In the genomic region with DNA sequence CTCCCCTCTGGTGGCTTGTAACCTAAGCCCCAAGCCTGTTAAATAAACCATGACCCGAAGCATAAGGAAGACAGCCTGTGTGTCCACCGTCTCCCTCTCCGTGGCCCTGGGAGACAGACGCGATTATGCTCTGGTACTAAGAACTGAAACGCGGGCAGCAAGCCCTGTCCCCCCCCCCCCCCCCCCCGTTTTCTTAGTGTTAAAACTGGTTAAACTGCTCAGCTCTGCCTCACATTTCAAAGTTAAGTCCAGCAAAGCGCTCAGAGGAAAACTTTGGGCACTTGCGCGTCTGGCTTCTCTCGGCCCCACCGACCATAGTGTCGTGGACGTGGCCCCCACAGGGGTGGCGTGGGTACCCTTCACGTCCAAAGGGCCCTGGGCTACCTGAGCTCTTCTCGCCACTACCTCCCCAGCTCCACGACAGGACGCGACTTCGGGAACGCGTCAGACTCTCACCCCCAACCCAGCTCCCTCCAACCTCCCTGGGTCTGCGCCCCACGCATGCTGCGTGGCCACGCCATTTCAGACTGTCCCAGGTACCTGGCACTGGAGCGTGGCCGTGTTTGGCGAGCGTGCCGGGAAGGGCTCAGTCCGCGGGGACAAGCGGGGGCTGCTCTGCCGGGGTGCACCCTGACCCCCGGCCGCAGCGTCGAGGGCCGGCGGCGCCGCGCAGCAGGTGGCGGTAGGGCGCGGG, we compare ENCODE assay signal across 8 mouse cellular contexts. TPM values are rescaled to one million over a fixed set of nuclear protein-coding genes. Genes with fewer than 3 reads are reported as not detected.
DNase-seq lines count a peak whose midpoint lies in the region; ATAC-seq lines count a peak whose summit lies in the region.

No protein-coding gene starts in this region.

- H3K27me3 ChIP-seq in lung, embryonic 16.5 days (ENCODE audit: control insufficient read depth, insufficient read depth, low read depth, low read length): peaks cover 3% of the 10 kb centered on the region; the same call in 1 of the 2 replicates
- peaks cover 10% of the 10 kb centered on the region for H3K27me3 ChIP-seq in hindbrain, embryonic 11.5 days (ENCODE audit: control insufficient read depth, insufficient read depth, low read length)
- H3K27me3 ChIP-seq in midbrain, embryonic 11.5 days (ENCODE audit: control insufficient read depth, insufficient read depth, low read length): peaks cover 21% of the 10 kb centered on the region

- 2% methylated on average over 47 of the region's 49 CpGs for WGBS in lung, embryonic 16.5 days
- 5% methylated on average over 35 of the region's 49 CpGs for WGBS in hindbrain, embryonic 11.5 days
- 4% methylated on average over 49 of the region's 49 CpGs for WGBS in midbrain, embryonic 11.5 days

- peak; percentile 24 for DNase-seq in adrenal gland, adult 2 months
- DNase-seq in adrenal gland, postnatal 4 days (ENCODE audit: low spot score in 2 of 2): no peak
- DNase-seq in lung, postnatal 10 days: no peak
- DNase-seq in hindbrain, embryonic 11.5 days (ENCODE audit: low spot score): peak; percentile 46
- DNase-seq in midbrain, embryonic 11.5 days (ENCODE audit: low spot score, missing footprints): peak; percentile 90
- no peak for DNase-seq in right cerebral cortex, postnatal 14 days

- H3K27ac ChIP-seq in lung, embryonic 16.5 days (ENCODE audit: low read length): peak overlapping the region; percentile 82
- no peak overlapping the region for H3K27ac ChIP-seq in hindbrain, embryonic 11.5 days (ENCODE audit: low read depth, low read length)
- H3K27ac ChIP-seq in midbrain, embryonic 11.5 days (ENCODE audit: low read depth, low read length): no peak overlapping the region

- no peaks in the 10 kb centered on the region; the same call in 1 of the 2 replicates for H3K4me1 ChIP-seq in lung, embryonic 16.5 days (replicated peaks; ENCODE audit: control insufficient read depth, insufficient read depth, low read length)
- peaks cover 2% of the 10 kb centered on the region; the same call in 1 of the 2 replicates for H3K4me1 ChIP-seq in hindbrain, embryonic 11.5 days (replicated peaks; ENCODE audit: control insufficient read depth, insufficient read depth, low read length)
- peaks cover 6% of the 10 kb centered on the region; the same call in 1 of the 2 replicates for H3K4me1 ChIP-seq in midbrain, embryonic 11.5 days (ENCODE audit: control insufficient read depth, insufficient read depth, low read length)

- H3K9ac ChIP-seq in lung, embryonic 16.5 days (ENCODE audit: low read length): peak overlapping the region; percentile 76
- peak overlapping the region; percentile 51 for H3K9ac ChIP-seq in hindbrain, embryonic 11.5 days (ENCODE audit: low read depth, low read length)
- H3K9ac ChIP-seq in midbrain, embryonic 11.5 days (ENCODE audit: low read length): peak overlapping the region; percentile 56

- peak overlapping the region; percentile 88 for H3K4me2 ChIP-seq in lung, embryonic 16.5 days (ENCODE audit: low read depth, low read length)
- peak overlapping the region; percentile 90 for H3K4me2 ChIP-seq in hindbrain, embryonic 11.5 days (replicated peaks; ENCODE audit: low read depth, low read length)
- H3K4me2 ChIP-seq in midbrain, embryonic 11.5 days: peak overlapping the region; percentile 87

- H3K36me3 ChIP-seq in lung, embryonic 16.5 days (ENCODE audit: control insufficient read depth, insufficient read depth, low read length): no peaks in the 10 kb centered on the region
- no peaks in the 10 kb centered on the region for H3K36me3 ChIP-seq in hindbrain, embryonic 11.5 days (ENCODE audit: control insufficient read depth, insufficient read depth, low read length)
- no peaks in the 10 kb centered on the region for H3K36me3 ChIP-seq in midbrain, embryonic 11.5 days (ENCODE audit: control insufficient read depth, insufficient read depth, low read length)

- ATAC-seq in lung, embryonic 16.5 days (ENCODE audit: low read depth): peak; percentile 56
- peak; percentile 75 for ATAC-seq in hindbrain, embryonic 11.5 days (ENCODE audit: low FRiP score)
- peak; percentile 73 for ATAC-seq in midbrain, embryonic 11.5 days (ENCODE audit: low FRiP score)
- ATAC-seq in megakaryocyte-erythroid progenitor cell, adult 5-6 weeks (replicated peaks; ENCODE audit: low FRiP score, low TSS enrichment, poor library complexity, severe bottlenecking): no peak

- no peaks in the 10 kb centered on the region for H3K9me3 ChIP-seq in lung, embryonic 16.5 days (ENCODE audit: control insufficient read depth, low read length)
- no peaks in the 10 kb centered on the region for H3K9me3 ChIP-seq in hindbrain, embryonic 11.5 days (ENCODE audit: control insufficient read depth, low read length)
- no peaks in the 10 kb centered on the region for H3K9me3 ChIP-seq in midbrain, embryonic 11.5 days (ENCODE audit: control insufficient read depth, low read length)

- H3K4me3 ChIP-seq in lung, embryonic 16.5 days (ENCODE audit: low read length): peak overlapping the region; percentile 66
- peak overlapping the region; percentile 48 for H3K4me3 ChIP-seq in hindbrain, embryonic 11.5 days (ENCODE audit: low read depth, low read length)
- H3K4me3 ChIP-seq in midbrain, embryonic 11.5 days (ENCODE audit: low read depth, low read length): peak overlapping the region; percentile 55

RNA-seq across cellular contexts. Expression of gene 2010300C02Rik, which starts 0.7 kb away (rescaled TPM):
- total RNA-seq in adrenal gland, adult 2 months (2021): 1 to 10 TPM; 1.7 to 2.3 TPM
- 1.6 and 2.5 TPM in 2 replicates for polyA plus RNA-seq in adrenal gland, adult 2 months (2012; rRNA removed)
- total RNA-seq in adrenal gland, postnatal 4 days (2021): 1 to 10 TPM; 4.6 to 6.1 TPM
- 12.7 and 13.0 TPM in 2 replicates for polyA plus RNA-seq in lung, embryonic 16.5 days (2015; fragmentation: Nextera tagmentation; extraction: Ambion mirVana)
- polyA plus RNA-seq in hindbrain, embryonic 11.5 days (2014; fragmentation: Nextera tagmentation; extraction: Ambion mirVana): 0.66 and 0.84 TPM in 2 replicates
- polyA plus RNA-seq in midbrain, embryonic 11.5 days (2014; fragmentation: Nextera tagmentation; extraction: Ambion mirVana): 0.61 and 0.66 TPM in 2 replicates
- total RNA-seq in megakaryocyte-erythroid progenitor cell, adult 5-6 weeks (2014; fragmentation: Nextera tagmentation): not detected in 2 replicates
- 0.05 and 0.15 TPM in 2 replicates for total RNA-seq in megakaryocyte-erythroid progenitor cell, adult 5-6 weeks (2017)

Comparison
In these comparisons a context has a peak if more than half of its experiments do, and no peak if none do; other contexts are left out.
1. DNase-seq: peak in adrenal gland, adult 2 months (single experiment), hindbrain, embryonic 11.5 days (single experiment) and midbrain, embryonic 11.5 days (single experiment); none in adrenal gland, postnatal 4 days (0 of 2), lung, postnatal 10 days (single experiment) and right cerebral cortex, postnatal 14 days (single experiment).
2. Peak in every context shown above with its lines, with median percentiles within 50 percentile points of each other: H3K4me2 ChIP-seq, H3K4me3 ChIP-seq and H3K9ac ChIP-seq.